Mouse (Mus musculus) intestine, embryonic 14.5 days (tissue): ENCODE measurements around the gene Aox4. TPM values are rescaled to one million over a fixed set of nuclear protein-coding genes. Genes with fewer than 3 reads are reported as not detected.

Experiments
- ATAC-seq: fragments of 200-750 bp; cut with Nextera tagmentation; replicated peaks from 2 replicates; pipeline ENCODE4 v1.8.0; 2017; ENCODE audit warnings: low read depth, moderate number of reproducible peaks, moderate TSS enrichment, moderate library complexity; ENCODE audit not compliant: low FRiP score, low TSS enrichment
- DNase-seq: peaks from one replicate; pipeline ENCODE4 v3.0.0-alpha.2; 2018; ENCODE audit warnings: low spot score
- H3K27ac ChIP-seq: fragments of 300-500 bp; sonication (generic); 2 replicates; pipeline ENCODE4 v1.5.1; 2014; ENCODE audit warnings: low read depth, mild to moderate bottlenecking, control low read depth
- H3K27me3 ChIP-seq: fragments of 300-500 bp; sonication (generic); replicated peaks from 2 replicates; pipeline ENCODE4 v1.6.1; 2014; ENCODE audit warnings: low read length, control low read depth; ENCODE audit not compliant: control insufficient read depth, insufficient read depth
- H3K36me3 ChIP-seq: fragments of 300-500 bp; sonication (generic); 2 replicates; pipeline ENCODE4 v1.6.1; 2014; ENCODE audit warnings: low read length, control low read depth; ENCODE audit not compliant: control insufficient read depth, insufficient read depth
- H3K4me1 ChIP-seq: fragments of 300-500 bp; sonication (generic); replicated peaks from 2 replicates; pipeline ENCODE4 v1.6.1; 2014; ENCODE audit warnings: low read length, control low read depth, mixed read lengths; ENCODE audit not compliant: control insufficient read depth, insufficient read depth
- H3K4me2 ChIP-seq: fragments of 300-500 bp; sonication (generic); 2 replicates; pipeline ENCODE4 v1.6.1; 2014; ENCODE audit warnings: low read length
- H3K4me3 ChIP-seq: fragments of 300-500 bp; sonication (generic); 2 replicates; pipeline ENCODE4 v1.5.1; 2014; ENCODE audit warnings: low read depth, low read length, control low read depth, mixed read lengths
- H3K9ac ChIP-seq: fragments of 300-500 bp; sonication (generic); 2 replicates; pipeline ENCODE4 v1.6.1; 2014; ENCODE audit warnings: mild to moderate bottlenecking, low read length
- H3K9me3 ChIP-seq: fragments of 300-500 bp; sonication (generic); 2 replicates; pipeline ENCODE4 v1.6.1; 2016; ENCODE audit warnings: low read length, control low read depth; ENCODE audit not compliant: control insufficient read depth
- whole genome bisulfite sequencing: fragments of 180-500 bp; shearing (Covaris S2); extraction: QIAGEN DNeasy Blood & Tissue Kit; methylation state at CpG from one replicate; pipeline ENCODE4 v1.1.7; 2014; 5-methylcytosine and 5-hydroxymethylcytosine counted together
- polyA plus RNA-seq: library from polyadenylated mRNA; unstranded; fragments of >200 nt; fragmentation: Nextera tagmentation; extraction: Ambion mirVana; gene quantifications from 2 replicates; pipeline ENCODE4 v1.2.1, GENCODE M21; 2014

Aox4 gene
- polyA plus RNA-seq, 1 experiment from 2014 or later, result 0.87 TPM

GRCm38 (mm10) chr1:58309853-58310252, 99.7 kb downstream of the Aox4 start:
- Histone ChIP-seq H3K4me2 (no peak overlapping the region), H3K4me1 (no peaks in the 10 kb centered on the region), H3K27me3 (no peaks in the 10 kb centered on the region), H3K9me3 (no peaks in the 10 kb centered on the region), H3K4me3 (no peak overlapping the region), H3K27ac (no peak overlapping the region), H3K9ac (no peak overlapping the region), H3K36me3 (no peaks in the 10 kb centered on the region)
- no peak for DNase-seq
- 61% methylated on average over 4 of the region's 4 CpGs for WGBS
- no peak for ATAC-seq

- H3K36me3 ChIP-seq, result no peaks in the 10 kb centered on the region
- no peak overlapping the region for H3K4me2 ChIP-seq
- no peaks in the 10 kb centered on the region for H3K4me1 ChIP-seq
- H3K9ac ChIP-seq, result no peak overlapping the region
- DNase-seq (no peak), ATAC-seq (no peak)
- H3K4me3 ChIP-seq, result no peak overlapping the region
- no peak overlapping the region for H3K27ac ChIP-seq
- H3K9me3 ChIP-seq, result no peaks in the 10 kb centered on the region
- H3K27me3 ChIP-seq, result no peaks in the 10 kb centered on the region
- 86% methylated on average over 7 of the region's 7 CpGs for WGBS
Measured at GRCm38 (mm10) chr1:58311221-58311864, 101.1 kb downstream of the Aox4 start.

GRCm38 (mm10) chr1:58313173-58313572, 103.0 kb downstream of the Aox4 start:
- H3K4me3 ChIP-seq, result no peak overlapping the region
- H3K27ac ChIP-seq, result no peak overlapping the region
- no peak for DNase-seq
- no peaks in the 10 kb centered on the region for H3K27me3 ChIP-seq
- 79% methylated on average over 8 of the region's 8 CpGs for WGBS
- no peak overlapping the region for H3K4me2 ChIP-seq
- H3K9ac ChIP-seq, result no peak overlapping the region
- H3K36me3 ChIP-seq, result no peaks in the 10 kb centered on the region
- ATAC-seq, result no peak
- H3K9me3 ChIP-seq, result no peaks in the 10 kb centered on the region
- H3K4me1 ChIP-seq, result no peaks in the 10 kb centered on the region

- no peak overlapping the region for H3K27ac ChIP-seq
- no peak for DNase-seq
- no peaks in the 10 kb centered on the region for H3K27me3 ChIP-seq
- no peaks in the 10 kb centered on the region for H3K9me3 ChIP-seq
- H3K4me2 ChIP-seq, result no peak overlapping the region
- 68% methylated on average over 6 of the region's 6 CpGs for WGBS
- no peak for ATAC-seq
- H3K36me3 ChIP-seq, result no peaks in the 10 kb centered on the region
- no peak overlapping the region for H3K9ac ChIP-seq
- H3K4me3 ChIP-seq, result no peak overlapping the region
- no peaks in the 10 kb centered on the region for H3K4me1 ChIP-seq
Measured at GRCm38 (mm10) chr1:58315532-58315931, 105.3 kb downstream of the Aox4 start.

Other genes starting within 250 kb of the Aox4 start
- gene Sgo2a, start 214.4 kb upstream of the Aox4 start, polyA plus RNA-seq, result 16.5 and 18.1 TPM in 2 replicates
- 12.9 and 14.2 TPM in 2 replicates for gene Kctd18, start 191.4 kb upstream of the Aox4 start, polyA plus RNA-seq
- gene Aox1, start 180.5 kb upstream of the Aox4 start, polyA plus RNA-seq, result 0.05 and 0.13 TPM in 2 replicates
- gene Aox3, start 97.3 kb upstream of the Aox4 start, polyA plus RNA-seq, result 0.42 and 0.46 TPM in 2 replicates
- gene Aox2, start 67.9 kb downstream of the Aox4 start, polyA plus RNA-seq, result 0.07 TPM in 1 of 2 replicates, not detected in the other
- 357 and 398 TPM in 2 replicates for gene Bzw1, start 182.5 kb downstream of the Aox4 start, polyA plus RNA-seq
- 170 and 203 TPM in 2 replicates for gene Clk1, start 213.7 kb downstream of the Aox4 start, polyA plus RNA-seq
- 53.1 and 55.3 TPM in 2 replicates for gene Nif3l1, start 234.8 kb downstream of the Aox4 start, polyA plus RNA-seq
- gene Ppil3, start 235.1 kb downstream of the Aox4 start, polyA plus RNA-seq, result 58.7 and 64.1 TPM in 2 replicates